Mouse (Mus musculus) CH12.LX (cell line): Measurements from ENCODE around the gene Pdk4. TPM values are rescaled to one million over a fixed set of nuclear protein-coding genes. Genes with fewer than 3 reads are reported as not detected.

Experiments
- DNase-seq: peaks from one replicate; pipeline ENCODE4 v3.0.0-alpha.2; 2013; ENCODE audit errors: extremely low read depth
- H3K27ac ChIP-seq: 2 replicates; pipeline ENCODE4 v1.5.1; 2012; ENCODE audit warnings: low read depth, mild to moderate bottlenecking, control low read depth, moderate library complexity; ENCODE audit not compliant: insufficient read depth
- H3K27me3 ChIP-seq: replicated peaks from 2 replicates; pipeline ENCODE3; 2012; ENCODE audit warnings: inconsistent platforms
- H3K36me3 ChIP-seq, 2 experiments: replicated peaks in 1 of 2; 2 replicates each; pipeline versions ENCODE3 to v1.6.1; 2012; ENCODE audit warnings: inconsistent platforms in 1 of 2, low read length in 1 of 2, mild to moderate bottlenecking in 1 of 2, mixed read lengths in 1 of 2, moderate library complexity in 1 of 2; ENCODE audit not compliant: control insufficient read depth in 1 of 2, insufficient read depth in 1 of 2
- H3K4me1 ChIP-seq, 2 experiments: 2 replicates each; pipeline ENCODE4 v1.6.1; 2012; ENCODE audit warnings: inconsistent platforms in 1 of 2, moderate library complexity in 1 of 2; ENCODE audit not compliant: insufficient read depth in 2 of 2, control insufficient read depth in 1 of 2
- H3K4me2 ChIP-seq: 2 replicates; pipeline ENCODE4 v1.6.1; 2012; ENCODE audit warnings: low read depth, mild to moderate bottlenecking, control low read depth; ENCODE audit not compliant: poor library complexity, insufficient read depth, severe bottlenecking
- H3K4me3 ChIP-seq, 3 experiments: fragments of 150-350 bp in 1 of 3; sonication (generic) in 1 of 3; replicated peaks in 1 of 3; 2 replicates each; pipeline versions ENCODE3 to v1.5.1; 2011 to 2012; ENCODE audit warnings: low read depth in 2 of 3, low read length in 2 of 3, mild to moderate bottlenecking in 2 of 3, moderate library complexity in 2 of 3, control low read depth in 1 of 3, improper control_type of control experiment in 1 of 3, inconsistent platforms in 1 of 3, mixed read lengths in 1 of 3; ENCODE audit not compliant: poor library complexity in 1 of 3
- H3K79me2 ChIP-seq: replicated peaks from 2 replicates; pipeline ENCODE4 v1.6.1; 2012; ENCODE audit warnings: mild to moderate bottlenecking, moderate library complexity; ENCODE audit not compliant: control insufficient read depth, poor library complexity, insufficient read depth, severe bottlenecking; ENCODE audit errors: extremely low read depth
- H3K9ac ChIP-seq: 2 replicates; pipeline ENCODE4 v1.6.1; 2012; ENCODE audit warnings: low read depth, mild to moderate bottlenecking, control low read depth, moderate library complexity; ENCODE audit not compliant: insufficient read depth
- H3K9me3 ChIP-seq: replicated peaks from 2 replicates; pipeline ENCODE3; 2012; ENCODE audit warnings: low read length, inconsistent platforms, mixed read lengths
- BHLHE40 ChIP-seq: IDR thresholded peaks from 2 replicates; pipeline ENCODE4 v1.6.1; 2011; ENCODE audit warnings: mild to moderate bottlenecking, low read depth, low read length, improper control_type of control experiment
- CHD1 ChIP-seq: IDR thresholded peaks from 2 replicates; pipeline ENCODE4 v1.6.1; 2012; ENCODE audit warnings: low read depth, low read length, improper control_type of control experiment, inconsistent platforms
- CHD2 ChIP-seq: IDR thresholded peaks from 2 replicates; pipeline ENCODE4 v1.6.1; 2011; ENCODE audit warnings: low read length, improper control_type of control experiment
- CTCF ChIP-seq, 2 experiments: IDR thresholded peaks in 1 of 2; conservative IDR thresholded peaks in 1 of 2; 2 replicates each; pipeline ENCODE4 v1.5.1; 2011 to 2012; ENCODE audit warnings: low read depth in 2 of 2, low read length in 2 of 2, improper control_type of control experiment in 1 of 2, inconsistent platforms in 1 of 2, mild to moderate bottlenecking in 1 of 2, moderate library complexity in 1 of 2
- ELF1 ChIP-seq: IDR thresholded peaks from 2 replicates; pipeline ENCODE4 v1.6.1; 2014; ENCODE audit warnings: low read depth, mild to moderate bottlenecking, inconsistent platforms, low read length, improper control_type of control experiment
- EP300 ChIP-seq: IDR thresholded peaks from 2 replicates; pipeline ENCODE4 v1.6.1; 2011; ENCODE audit warnings: low read length, improper control_type of control experiment
- ETS1 ChIP-seq: conservative IDR thresholded peaks from 2 replicates; pipeline ENCODE4 v1.6.1; 2012; ENCODE audit warnings: low read depth, mild to moderate bottlenecking, inconsistent platforms, low read length, improper control_type of control experiment, moderate library complexity
- GABPA ChIP-seq: IDR thresholded peaks from 2 replicates; pipeline ENCODE4 v1.6.1; 2012; ENCODE audit warnings: low read depth, low read length, improper control_type of control experiment, inconsistent platforms; ENCODE audit not compliant: insufficient replicate concordance
- JUN ChIP-seq: IDR thresholded peaks from 2 replicates; pipeline ENCODE4 v1.6.1; 2011; ENCODE audit warnings: low read depth, mild to moderate bottlenecking, low read length, improper control_type of control experiment, moderate library complexity; ENCODE audit not compliant: insufficient read depth
- MAFK ChIP-seq: IDR thresholded peaks from 2 replicates; pipeline ENCODE4 v1.6.1; 2011; ENCODE audit warnings: low read length, improper control_type of control experiment; ENCODE audit not compliant: insufficient replicate concordance
- MAX ChIP-seq: IDR thresholded peaks from 2 replicates; pipeline ENCODE4 v1.6.1; 2011; ENCODE audit warnings: low read length, improper control_type of control experiment
- MXI1 ChIP-seq: IDR thresholded peaks from 2 replicates; pipeline ENCODE4 v1.6.1; 2011; ENCODE audit warnings: mild to moderate bottlenecking, low read depth, low read length, improper control_type of control experiment
- NRF1 ChIP-seq: IDR thresholded peaks from 2 replicates; pipeline ENCODE4 v1.6.1; 2014; ENCODE audit warnings: low read depth, mild to moderate bottlenecking, inconsistent platforms, low read length, improper control_type of control experiment, moderate library complexity
- POLR2AphosphoS2 ChIP-seq: IDR thresholded peaks from 2 replicates; pipeline ENCODE4 v1.6.1; 2011; ENCODE audit warnings: low read depth, low read length, improper control_type of control experiment
- RAD21 ChIP-seq: IDR thresholded peaks from 2 replicates; pipeline ENCODE4 v1.6.1; 2011; ENCODE audit warnings: low read depth, mild to moderate bottlenecking, low read length, improper control_type of control experiment, moderate library complexity
- RCOR1 ChIP-seq: conservative IDR thresholded peaks from 2 replicates; pipeline ENCODE4 v1.6.1; 2012; ENCODE audit warnings: low read depth, mild to moderate bottlenecking, inconsistent platforms, low read length, improper control_type of control experiment
- SIN3A ChIP-seq: IDR thresholded peaks from 2 replicates; pipeline ENCODE4 v1.6.1; 2012; ENCODE audit warnings: low read length, improper control_type of control experiment, inconsistent platforms
- SMC3 ChIP-seq: IDR thresholded peaks from 2 replicates; pipeline ENCODE4 v1.6.1; 2011; ENCODE audit warnings: low read depth, low read length, improper control_type of control experiment
- TCF12 ChIP-seq: IDR thresholded peaks from 2 replicates; pipeline ENCODE4 v1.6.1; 2014; ENCODE audit warnings: low read depth, mild to moderate bottlenecking, inconsistent platforms, low read length, improper control_type of control experiment
- UBTF ChIP-seq: IDR thresholded peaks from 2 replicates; pipeline ENCODE4 v1.6.1; 2012; ENCODE audit warnings: low read depth, mild to moderate bottlenecking, inconsistent platforms, low read length, improper control_type of control experiment, moderate library complexity
- ZMIZ1 ChIP-seq: IDR thresholded peaks from 2 replicates; pipeline ENCODE4 v1.6.1; 2012; ENCODE audit warnings: low read depth, mild to moderate bottlenecking, inconsistent platforms, low read length, improper control_type of control experiment
- ZNF384 ChIP-seq: IDR thresholded peaks from 2 replicates; pipeline ENCODE4 v1.6.1; 2012; ENCODE audit warnings: low read depth, low read length, improper control_type of control experiment, inconsistent platforms
- dilution Hi-C: fragments of 300-500 bp; cut with MboI; formaldehyde crosslinking; loops from 2 replicates; pipeline ENCODE4 v1.14.3; 2020; ENCODE audit warnings: low sequenced_read_pairs; ENCODE audit not compliant: extremely low pct_unique_long_range_greater_than_20kb, extremely low pct_ligation_motif_present
- in situ Hi-C: fragments of 300-500 bp; cut with MboI; formaldehyde crosslinking; loops from 3 replicates; pipeline ENCODE4 v1.14.3; 2019; ENCODE audit warnings: low sequenced_read_pairs, low pct_ligation_motif_present, low pct_unique_long_range_greater_than_20kb, mixed read lengths
- polyA plus RNA-seq: library from polyadenylated mRNA; unstranded; fragments of >175 nt; gene quantifications from 2 replicates; pipeline ENCODE4 v1.2.1, GENCODE M21; 2012; ENCODE audit warnings: low read depth; ENCODE audit not compliant: insufficient read length
- total RNA-seq, 2 experiments: library from RNA; depleted of rRNA; stranded (reverse); fragments of 300-350 nt in 1 of 2; fragments of >200 nt in 1 of 2; gene quantifications; 2 replicates each; pipeline ENCODE4 v1.2.3; 2012 to 2014

Pdk4 gene
- total and polyA plus RNA-seq, 3 experiments, result not detected

DNA sequence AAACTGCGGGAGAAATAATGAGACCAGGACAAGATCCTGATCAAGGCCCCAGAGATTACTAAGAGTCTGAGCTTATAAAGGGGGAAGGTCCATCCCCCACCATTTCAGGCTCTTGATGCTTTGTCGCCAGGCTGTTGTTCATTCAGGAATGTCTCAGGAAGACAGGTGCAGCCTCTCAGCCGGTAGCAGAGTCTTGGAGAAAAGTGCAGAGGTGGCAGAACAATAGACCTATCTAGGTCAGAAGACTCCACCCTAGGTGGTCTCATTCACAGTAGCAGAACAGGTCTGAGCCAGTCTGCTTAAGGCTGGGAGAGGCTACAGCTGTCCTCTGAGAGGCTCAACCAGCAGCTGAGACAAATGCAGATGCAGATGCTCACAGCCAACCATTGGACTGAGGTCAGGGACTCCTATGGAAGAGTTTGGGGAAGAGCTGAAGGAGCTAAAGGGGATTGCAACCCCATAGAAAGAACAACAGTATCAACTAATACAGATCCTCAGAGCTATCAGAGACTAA lies 13.8 kb downstream of the Pdk4 start:
- Histone ChIP-seq H3K4me2 (no peak overlapping the region), H3K4me3 (no peak overlapping the region), H3K27ac (no peak overlapping the region), H3K9me3 (no peaks in the 10 kb centered on the region), H3K9ac (no peak overlapping the region)
- no peak for DNase-seq
- dilution Hi-C loops, result no loop called here
- TF ChIP-seq CHD2 (no peak), UBTF (no peak), MXI1 (no peak), ELF1 (no peak), ZNF384 (no peak), RAD21 (no peak), MAFK (no peak), NRF1 (no peak), BHLHE40 (no peak), RCOR1 (no peak)
- TF ChIP-seq, all 38 proteins: peak for 0
- in situ Hi-C loops, result no loop called here
- Histone ChIP-seq H3K36me3 (no peaks in the 10 kb centered on the region), H3K4me1 (no peaks in the 10 kb centered on the region), H3K27me3 (no peaks in the 10 kb centered on the region), H3K79me2 (no peaks in the 10 kb centered on the region)

DNA sequence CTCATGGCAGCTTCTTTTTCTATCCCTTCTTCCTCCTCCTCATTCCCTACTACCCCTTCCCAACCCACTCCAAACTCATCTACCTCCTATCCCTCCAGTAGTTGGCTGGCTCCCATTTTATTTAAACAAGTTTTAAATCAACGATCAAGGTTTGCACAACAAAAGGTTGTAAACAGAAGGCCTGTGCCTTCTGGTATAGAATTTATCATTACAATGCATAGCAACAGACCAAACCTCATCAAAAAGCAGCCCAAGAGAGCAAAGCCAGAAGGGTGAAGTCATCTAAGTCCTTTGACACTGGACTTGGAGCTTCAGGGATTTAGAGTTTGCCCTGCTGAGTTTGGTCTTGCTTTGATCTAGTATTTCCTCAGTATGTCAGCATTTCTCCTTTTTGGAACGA lies 15.0 kb downstream of the Pdk4 start:
- no peak for DNase-seq
- Histone ChIP-seq H3K27me3 (no peaks in the 10 kb centered on the region), H3K79me2 (no peaks in the 10 kb centered on the region), H3K9ac (no peak overlapping the region), H3K36me3 (no peaks in the 10 kb centered on the region), H3K27ac (no peak overlapping the region), H3K9me3 (no peaks in the 10 kb centered on the region), H3K4me1 (no peaks in the 10 kb centered on the region), H3K4me3 (no peak overlapping the region), H3K4me2 (no peak overlapping the region)
- no peak for TF ChIP-seq JUN
- no peak for TF ChIP-seq CTCF (conservative IDR thresholded peaks at IDR 0.05 in 1 of 2, IDR thresholded peaks at IDR 0.05 in 1 of 2; ENCODE audit: low read depth in 2 of 2, low read length in 2 of 2)
- TF ChIP-seq ZMIZ1, result no peak
- no peak for TF ChIP-seq EP300
- TF ChIP-seq NRF1, result no peak
- no peak for TF ChIP-seq MAX
- in situ Hi-C loops (no loop called here), dilution Hi-C loops (no loop called here)

DNA sequence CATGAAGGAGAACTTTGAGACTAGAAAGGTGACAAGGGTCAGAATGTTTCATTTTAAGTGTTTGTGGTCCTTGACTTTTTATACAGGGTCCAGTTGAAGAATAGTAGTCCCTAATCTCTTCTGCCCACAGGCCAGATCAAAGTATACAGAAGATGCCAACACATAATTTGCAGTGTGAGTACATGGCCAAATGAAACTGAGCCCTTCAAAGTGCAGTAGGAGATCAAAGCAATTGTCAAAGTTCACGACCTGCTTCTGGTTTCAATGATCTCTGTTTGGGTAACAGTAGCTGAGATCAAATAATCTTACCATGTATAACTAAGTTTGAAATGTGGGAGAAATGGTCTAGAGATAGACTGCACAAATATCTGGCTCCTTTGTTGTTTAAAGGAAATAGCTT lies 22.1 kb downstream of the Pdk4 start:
- DNase-seq, result no peak
- H3K27me3 ChIP-seq, result no peaks in the 10 kb centered on the region
- no peaks in the 10 kb centered on the region for H3K79me2 ChIP-seq
- dilution Hi-C loops, result no loop called here
- H3K4me1 ChIP-seq, result no peaks in the 10 kb centered on the region
- no peak overlapping the region for H3K4me2 ChIP-seq
- in situ Hi-C loops, result no loop called here
- no peak overlapping the region for H3K9ac ChIP-seq
- TF ChIP-seq SIN3A (no peak), POLR2AphosphoS2 (no peak), SMC3 (no peak), CHD1 (no peak), ZMIZ1 (no peak), TCF12 (no peak), MXI1 (no peak), CTCF (conservative IDR thresholded peaks at IDR 0.05 in 1 of 2, IDR thresholded peaks at IDR 0.05 in 1 of 2; ENCODE audit: low read depth in 2 of 2, low read length in 2 of 2) (no peak), ETS1 (no peak), GABPA (no peak), JUN (no peak), ELF1 (no peak)
- H3K36me3 ChIP-seq, result no peaks in the 10 kb centered on the region
- H3K4me3 ChIP-seq, result no peak overlapping the region
- H3K9me3 ChIP-seq, result no peaks in the 10 kb centered on the region
- H3K27ac ChIP-seq, result no peak overlapping the region
